Mouse (Mus musculus) forebrain, embryonic 10.5 days (tissue): ENCODE data around the gene Slc22a17. TPM values are rescaled to one million over a fixed set of nuclear protein-coding genes. Genes with fewer than 3 reads are reported as not detected.

Experiments
- DNase-seq: peaks from one replicate; pipeline ENCODE4 v3.0.0-alpha.2; 2017; ENCODE audit warnings: low spot score; ENCODE audit errors: extremely low spot score
- H3K27ac ChIP-seq: fragments of 300-500 bp; sonication (generic); 2 replicates; pipeline ENCODE4 v1.5.1; 2016; ENCODE audit warnings: mild to moderate bottlenecking
- H3K27me3 ChIP-seq: fragments of 300-500 bp; sonication (generic); 2 replicates; pipeline ENCODE4 v1.6.1; 2016; ENCODE audit warnings: mild to moderate bottlenecking; ENCODE audit not compliant: poor library complexity, severe bottlenecking
- H3K36me3 ChIP-seq: fragments of 300-500 bp; sonication (generic); replicated peaks from 2 replicates; pipeline ENCODE4 v1.6.1; 2016; ENCODE audit warnings: mild to moderate bottlenecking, moderate library complexity
- H3K4me1 ChIP-seq: fragments of 300-500 bp; sonication (generic); 2 replicates; pipeline ENCODE4 v1.6.1; 2016
- H3K4me3 ChIP-seq: fragments of 300-500 bp; sonication (generic); 2 replicates; pipeline ENCODE4 v1.5.1; 2016; ENCODE audit warnings: mild to moderate bottlenecking, moderate library complexity
- H3K9me3 ChIP-seq: fragments of 300-500 bp; sonication (generic); 2 replicates; pipeline ENCODE4 v1.6.1; 2016; ENCODE audit warnings: mild to moderate bottlenecking, moderate library complexity
- WGBS: fragments of 180-500 bp; shearing (Covaris S2); methylation state at CpG from one replicate; pipeline ENCODE4 v1.1.7; 2016; 5-methylcytosine and 5-hydroxymethylcytosine counted together
- polyA plus RNA-seq: library from polyadenylated mRNA; unstranded; fragments of >200 nt; fragmentation: Nextera tagmentation; extraction: Ambion mirVana; gene quantifications from 2 replicates; pipeline ENCODE4 v1.2.1, GENCODE M21; 2016

The Slc22a17 gene
- polyA plus RNA-seq, 1 experiment from 2014 or later = 38.8 TPM

- Histone ChIP-seq H3K4me1 (peaks cover 31% of the 10 kb centered on the region), H3K4me3 (no peak overlapping the region), H3K27me3 (no peaks in the 10 kb centered on the region), H3K36me3 (no peaks in the 10 kb centered on the region), H3K9me3 (no peaks in the 10 kb centered on the region), H3K27ac (peak overlapping the region; percentile 80)
- no peak for DNase-seq
- WGBS = 57% methylated on average over 6 of the region's 6 CpGs
Observed at GRCm38 (mm10) chr14:54936831-54937160, 23.9 kb upstream of the Slc22a17 start.

DNA sequence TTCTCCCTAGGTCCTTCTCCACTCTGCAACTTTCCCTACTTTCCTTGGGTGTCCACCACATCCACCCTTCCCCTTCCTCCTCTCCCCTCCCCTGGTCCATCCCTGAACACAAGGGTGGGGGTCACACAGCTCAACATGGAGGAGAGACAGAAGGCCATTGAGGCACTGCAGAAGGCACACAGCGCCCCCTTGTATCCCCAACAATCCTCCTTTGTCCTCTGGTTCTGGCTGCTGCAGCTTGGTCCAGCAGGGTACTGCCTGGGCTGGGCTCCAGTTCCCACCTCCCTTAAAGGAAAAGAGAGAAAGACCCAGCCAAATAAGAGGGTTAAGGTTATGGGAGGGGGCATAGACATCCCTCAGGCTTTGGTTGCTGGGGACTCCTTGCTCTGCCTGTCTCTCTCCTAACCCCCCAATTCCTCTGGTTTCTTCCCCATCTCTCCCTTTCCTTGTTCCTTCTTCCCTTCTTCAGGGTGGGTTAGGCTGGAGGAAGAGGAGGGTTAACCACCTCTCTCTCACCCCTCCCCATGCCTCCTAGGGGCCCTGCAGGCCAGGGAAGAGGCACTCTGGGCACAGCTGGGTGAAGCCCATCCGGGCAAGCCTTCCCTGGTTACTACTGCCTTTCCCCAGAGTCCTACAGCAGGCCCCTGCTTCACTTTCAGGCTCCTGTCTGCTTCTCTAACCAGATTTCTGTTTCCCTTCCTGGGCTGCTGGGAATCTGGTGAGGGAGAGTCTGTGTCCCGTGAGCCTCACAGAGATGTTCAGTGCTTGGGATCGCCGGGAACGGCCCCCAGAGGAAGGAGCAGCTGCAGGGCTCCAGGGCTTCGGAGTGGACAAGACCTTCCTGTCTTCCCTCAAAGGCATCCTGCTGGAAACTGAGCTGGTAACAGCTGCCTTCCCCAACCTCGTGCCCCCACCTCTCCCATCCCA, 23.2 kb upstream of the Slc22a17 start, which contains the start of gene Cmtm5:
Cmtm5 (plus strand) TSS at position 358 of the 927 bp plus-strand sequence.
- no peaks in the 10 kb centered on the region for H3K36me3 ChIP-seq
- 42% methylated on average over 8 of the region's 8 CpGs for WGBS
- H3K4me3 ChIP-seq = no peak within 1 kb of the TSS
- peak within 1 kb of the TSS; percentile 80 for H3K27ac ChIP-seq
- H3K27me3 ChIP-seq = no peaks in the 10 kb centered on the region
- H3K9me3 ChIP-seq = no peaks in the 10 kb centered on the region
- peaks cover 37% of the 10 kb centered on the region for H3K4me1 ChIP-seq
- no peak for DNase-seq

DNA sequence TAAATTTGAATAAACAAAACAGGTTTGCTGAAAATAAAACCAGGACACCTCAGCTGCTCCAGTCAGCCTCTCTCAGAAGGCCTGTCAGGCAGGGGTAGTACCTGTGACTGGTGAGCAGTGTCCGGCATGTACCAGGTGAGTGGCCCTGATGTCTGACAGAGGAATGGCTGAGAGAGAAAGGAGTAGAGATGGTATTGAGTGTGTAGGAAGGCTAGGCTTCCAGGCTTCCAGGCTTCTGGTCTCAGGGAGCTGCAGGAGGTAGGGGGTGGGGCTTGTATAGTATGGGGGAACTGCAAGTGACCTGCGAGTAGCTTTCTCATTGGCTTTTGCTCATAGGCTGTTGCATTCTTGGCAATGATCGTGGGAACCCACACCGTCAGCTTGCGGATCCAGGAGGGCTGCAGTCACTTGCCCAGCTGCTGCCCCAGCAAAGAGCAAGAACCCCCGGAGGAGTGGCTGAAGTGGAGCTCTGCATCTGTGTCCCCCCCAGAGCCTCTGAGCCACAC, 19.8 kb upstream of the Slc22a17 start, which contains the start of gene Il25:
Il25 (plus strand) TSS at position 51 of the 506 bp plus-strand sequence.
- H3K27ac ChIP-seq = peak within 1 kb of the TSS; percentile 53; the same call in 1 of the 2 replicates
- H3K9me3 ChIP-seq = no peaks in the 10 kb centered on the region

GRCm38 (mm10) chr14:54930431-54930830, 17.5 kb upstream of the Slc22a17 start:
- no peaks in the 10 kb centered on the region for H3K9me3 ChIP-seq
- peaks cover 24% of the 10 kb centered on the region for H3K27me3 ChIP-seq
- 26% methylated on average over 2 of the region's 2 CpGs for WGBS
- peaks cover 64% of the 10 kb centered on the region for H3K4me1 ChIP-seq
- no peak for DNase-seq
- no peaks in the 10 kb centered on the region for H3K36me3 ChIP-seq
- no peak overlapping the region for H3K4me3 ChIP-seq
- peak overlapping the region; percentile 8; the same call in 1 of the 2 replicates for H3K27ac ChIP-seq

More for the DNA sequence above, 19.8 kb upstream of the Slc22a17 start, which contains the start of gene Il25:
- Histone ChIP-seq H3K4me1 (peaks cover 53% of the 10 kb centered on the region), H3K27me3 (peaks cover 12% of the 10 kb centered on the region), H3K36me3 (no peaks in the 10 kb centered on the region), H3K4me3 (no peak within 1 kb of the TSS)
- 46% methylated on average over 6 of the region's 6 CpGs for WGBS
- no peak for DNase-seq

DNA sequence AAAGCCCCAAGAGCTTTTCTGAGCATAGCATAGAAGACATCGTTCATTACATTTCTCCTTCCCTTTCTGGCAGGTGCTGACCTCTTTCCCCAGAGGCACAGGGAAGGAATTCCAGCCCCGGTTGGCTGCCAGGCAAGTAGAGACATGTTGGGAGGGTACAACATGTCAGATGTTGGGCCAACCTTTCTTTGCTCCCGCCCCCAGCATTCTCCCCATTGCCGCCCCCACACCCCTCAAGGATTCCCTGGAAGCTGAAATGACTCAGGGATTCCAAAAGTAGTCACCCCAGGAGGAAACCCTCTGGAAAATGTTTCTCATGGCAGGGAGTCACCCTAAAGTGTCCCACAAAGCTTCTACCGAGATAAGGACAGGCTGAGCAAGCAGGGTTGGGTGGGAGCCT, 16.9 kb upstream of the Slc22a17 start:
- 83% methylated on average over 5 of the region's 5 CpGs for WGBS
- H3K27ac ChIP-seq = no peak overlapping the region
- no peaks in the 10 kb centered on the region for H3K36me3 ChIP-seq
- H3K27me3 ChIP-seq = peaks cover 24% of the 10 kb centered on the region
- H3K4me3 ChIP-seq = no peak overlapping the region
- no peaks in the 10 kb centered on the region for H3K9me3 ChIP-seq
- no peak for DNase-seq
- peaks cover 70% of the 10 kb centered on the region for H3K4me1 ChIP-seq

DNA sequence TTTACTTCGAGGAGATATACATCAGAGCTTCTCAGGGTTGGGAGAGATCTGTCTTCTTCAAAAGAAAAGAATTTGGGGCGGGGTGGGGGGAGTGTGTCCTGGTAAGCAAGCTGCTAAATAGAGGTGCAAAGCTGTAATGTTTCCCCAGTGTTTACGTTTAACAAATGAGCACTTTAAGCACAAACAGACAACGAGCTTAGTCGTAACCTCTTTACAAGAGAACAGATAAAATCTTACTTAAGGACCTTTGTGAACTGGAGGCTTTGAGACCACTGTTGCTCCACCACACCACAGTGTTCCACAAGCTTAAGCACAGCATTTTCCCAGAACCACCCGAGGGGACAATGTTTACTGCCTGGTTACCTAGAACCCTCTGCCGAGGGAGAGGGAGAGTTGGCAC, 14.4 kb upstream of the Slc22a17 start:
- peaks cover 24% of the 10 kb centered on the region for H3K27me3 ChIP-seq
- H3K36me3 ChIP-seq = peaks cover 16% of the 10 kb centered on the region
- H3K4me1 ChIP-seq = peaks cover 78% of the 10 kb centered on the region
- H3K27ac ChIP-seq = peak overlapping the region; percentile 100
- DNase-seq = no peak
- H3K9me3 ChIP-seq = peaks cover 4% of the 10 kb centered on the region; the same call in 1 of the 2 replicates
- H3K4me3 ChIP-seq = peak overlapping the region; percentile 69
- 10% methylated on average over 7 of the region's 7 CpGs for WGBS

DNA sequence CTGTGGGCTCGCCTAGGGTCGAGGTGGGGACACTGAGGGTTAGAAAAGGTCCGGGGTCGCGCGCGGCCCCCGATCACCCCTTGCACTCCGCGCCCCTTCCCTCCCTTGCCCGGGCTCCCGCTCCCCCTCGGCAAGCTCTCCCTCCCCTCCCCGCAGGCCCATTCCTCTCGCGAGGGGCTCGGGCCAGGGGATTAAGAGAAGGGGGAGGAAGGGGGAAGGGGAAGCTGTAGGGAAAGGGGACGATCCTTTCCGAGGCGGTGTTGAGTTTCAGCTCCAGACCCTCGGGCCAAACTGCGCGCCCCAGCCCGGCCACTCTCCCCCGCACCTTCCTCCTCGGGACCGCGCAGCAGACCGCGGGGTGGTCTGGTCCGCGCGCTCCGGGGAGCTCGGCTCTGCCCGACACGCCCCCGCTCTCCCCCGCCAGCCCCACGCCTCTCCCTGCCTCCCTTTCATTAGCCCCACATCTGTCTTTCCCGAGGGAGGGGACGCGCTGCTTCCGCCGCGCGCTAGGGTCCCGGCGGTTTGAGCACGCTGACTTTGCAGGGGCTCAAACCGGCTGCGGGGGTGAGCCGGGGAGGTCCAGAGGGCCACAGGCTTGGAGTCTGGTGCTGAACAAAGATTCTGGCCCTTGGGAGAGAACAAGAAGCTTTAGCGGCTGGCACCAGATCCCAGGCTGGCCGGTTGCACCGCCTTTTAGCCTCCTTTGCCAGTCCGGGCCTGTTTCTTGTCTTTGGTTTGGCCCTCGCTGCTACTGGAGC, 13.6 kb upstream of the Slc22a17 start:
- Histone ChIP-seq H3K9me3 (peaks cover 11% of the 10 kb centered on the region), H3K36me3 (peaks cover 23% of the 10 kb centered on the region), H3K27me3 (peaks cover 24% of the 10 kb centered on the region), H3K4me3 (peak overlapping the region; percentile 69), H3K27ac (peak overlapping the region; percentile 100), H3K4me1 (peaks cover 72% of the 10 kb centered on the region)
- WGBS = 0% methylated on average over 48 of the region's 58 CpGs
- DNase-seq = peak; percentile 87

- Histone ChIP-seq H3K4me1 (peaks cover 62% of the 10 kb centered on the region), H3K27ac (peak within 1 kb of the TSS; percentile 100), H3K4me3 (peak within 1 kb of the TSS; percentile 69), H3K36me3 (peaks cover 32% of the 10 kb centered on the region), H3K9me3 (peaks cover 20% of the 10 kb centered on the region), H3K27me3 (peaks cover 24% of the 10 kb centered on the region)
- DNase-seq = peak; percentile 76
- under 1% methylated on average over 57 of the region's 57 CpGs for WGBS
Observed at GRCm38 (mm10) chr14:54925349-54926342, 12.7 kb upstream of the Slc22a17 start, which contains the start of gene Efs. Gene Efs (minus strand): TSS chr14:54926126.

DNA sequence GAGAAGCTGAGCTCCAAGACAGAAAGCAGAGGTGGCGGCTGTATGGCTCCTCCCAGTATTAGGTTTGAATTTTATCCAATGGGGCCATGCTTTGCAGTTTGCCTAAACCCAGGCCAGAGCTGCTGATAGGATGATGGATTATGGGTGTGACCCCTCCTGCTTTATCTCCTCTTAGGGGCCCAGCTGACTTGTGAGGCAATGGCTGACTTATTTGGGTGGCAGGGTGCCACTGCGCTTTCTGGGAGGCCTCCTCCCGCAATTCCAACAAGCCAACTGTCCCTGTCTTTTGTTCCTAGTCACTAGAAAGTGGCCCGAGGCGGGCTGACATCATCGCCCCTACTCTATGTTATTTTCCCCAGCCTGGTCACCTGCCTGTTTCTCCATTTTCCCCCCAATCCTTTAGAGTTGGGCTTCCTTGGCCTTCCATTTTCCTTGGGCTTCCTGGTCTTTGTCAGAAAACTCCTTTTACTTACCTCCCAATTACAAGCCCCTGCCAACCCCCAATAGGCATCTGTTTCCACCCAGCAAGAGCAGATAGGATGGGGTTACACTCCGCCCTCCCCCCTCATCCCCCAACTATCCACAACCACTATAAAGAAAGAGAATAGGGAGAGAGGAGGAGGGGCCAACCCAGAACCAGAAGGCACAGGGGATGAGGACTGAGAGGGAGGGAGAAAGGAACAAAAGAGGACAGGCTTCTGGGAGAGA, 11.9 kb upstream of the Slc22a17 start:
- Histone ChIP-seq H3K27me3 (peaks cover 24% of the 10 kb centered on the region), H3K9me3 (peaks cover 24% of the 10 kb centered on the region), H3K4me1 (peaks cover 55% of the 10 kb centered on the region), H3K36me3 (peaks cover 41% of the 10 kb centered on the region), H3K4me3 (peak overlapping the region; percentile 69), H3K27ac (peak overlapping the region; percentile 100)
- peak; percentile 70 for DNase-seq
- WGBS = 5% methylated on average over 7 of the region's 7 CpGs

DNA sequence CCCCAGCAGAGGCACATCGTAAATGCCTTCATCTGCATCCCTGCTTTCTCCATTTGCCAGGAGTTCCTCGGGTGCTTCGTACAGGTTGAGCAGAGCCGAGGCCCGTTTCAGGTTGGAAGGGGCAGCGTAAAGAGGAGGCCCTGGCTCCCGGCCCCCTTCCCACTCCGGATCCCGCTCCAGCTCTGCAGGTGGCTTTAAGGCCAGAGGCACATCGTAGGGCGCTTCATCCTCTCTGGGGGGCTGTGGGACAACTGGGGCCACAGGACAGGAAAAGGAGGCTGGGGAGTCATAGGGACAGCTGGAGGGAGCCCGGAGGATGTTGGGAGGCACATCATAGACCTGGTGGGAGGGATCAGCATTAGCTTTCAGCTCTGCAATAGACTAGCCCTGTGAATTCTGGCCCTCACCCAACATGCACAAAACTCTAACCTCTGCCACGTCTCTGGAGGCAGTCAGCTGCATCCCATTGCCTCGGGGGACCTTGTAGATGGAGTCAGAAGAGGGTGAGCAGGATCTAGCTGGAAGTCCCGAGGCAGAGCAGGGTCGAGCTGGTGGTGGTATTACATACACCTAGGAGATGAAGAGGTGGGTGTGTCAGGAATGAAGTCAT, 7.2 kb upstream of the Slc22a17 start:
- H3K4me3 ChIP-seq = no peak overlapping the region
- 96% methylated on average over 16 of the region's 16 CpGs for WGBS
- H3K9me3 ChIP-seq = peaks cover 24% of the 10 kb centered on the region
- no peak for DNase-seq
- H3K36me3 ChIP-seq = peaks cover 87% of the 10 kb centered on the region
- no peak overlapping the region for H3K27ac ChIP-seq
- H3K27me3 ChIP-seq = no peaks in the 10 kb centered on the region
- H3K4me1 ChIP-seq = peaks cover 22% of the 10 kb centered on the region

DNA sequence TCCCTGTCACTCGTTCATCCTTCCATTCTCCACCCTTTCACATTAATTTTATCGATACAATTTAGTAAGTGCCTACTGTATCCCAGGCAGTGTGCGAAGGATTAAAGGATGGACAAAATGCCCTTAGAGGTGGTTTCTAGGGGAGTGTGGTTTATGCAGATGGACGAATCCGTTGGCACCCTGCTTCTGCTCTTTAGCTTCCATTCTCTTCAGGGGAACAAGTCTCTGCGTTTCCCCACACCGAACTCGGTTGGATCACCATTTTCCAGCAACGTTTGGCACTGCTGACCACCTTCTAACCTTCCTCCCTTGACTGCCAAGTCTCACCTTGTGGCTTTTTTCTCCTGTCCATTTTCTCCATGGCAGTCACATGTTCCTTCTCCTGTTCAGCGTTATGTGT, 411 bp upstream of the Slc22a17 start:
- WGBS = 21% methylated on average over 10 of the region's 10 CpGs
- peaks cover 69% of the 10 kb centered on the region for H3K36me3 ChIP-seq

More for the DNA sequence above, 411 bp upstream of the Slc22a17 start:
- Histone ChIP-seq H3K27ac (peak overlapping the region; percentile 94), H3K9me3 (no peaks in the 10 kb centered on the region), H3K4me3 (peak overlapping the region; percentile 94), H3K27me3 (no peaks in the 10 kb centered on the region; the same call in 1 of the 2 replicates), H3K4me1 (peaks cover 30% of the 10 kb centered on the region)
- no peak for DNase-seq
